Mouse (Mus musculus): Measurements from ENCODE around the gene Fam49a.

DNA sequence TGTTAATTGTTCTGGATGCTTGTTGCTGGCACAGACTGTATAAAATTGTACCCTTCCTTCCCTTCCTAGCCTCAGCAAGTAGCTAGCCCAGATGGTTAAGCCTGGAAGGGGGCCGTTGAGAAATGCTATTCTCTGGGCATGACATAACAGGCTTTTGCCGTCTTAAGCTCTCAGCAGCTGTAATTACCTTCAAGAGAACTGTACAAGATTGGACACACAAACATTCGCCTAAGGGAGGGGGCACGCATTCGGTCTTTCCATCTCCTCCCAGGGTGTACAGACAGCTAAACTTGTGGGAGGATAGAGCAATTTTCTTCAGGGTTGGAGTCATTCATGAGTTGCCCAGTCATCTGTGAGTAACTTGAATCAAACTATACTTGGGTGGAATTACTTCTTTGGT, 43.0 kb upstream of the Fam49a start:
- no peak for TF ChIP-seq CTCF (conservative IDR thresholded peaks at IDR 0.05; ENCODE audit: insufficient read depth, insufficient read length, low read depth, low read length)
- no peak for TF ChIP-seq POLR2A (IDR thresholded peaks at IDR 0.05; ENCODE audit: low read depth, low read length)

Data from kidney, adult 2 months (tissue).